Mouse (Mus musculus) T-helper 17 cell (primary cell): ENCODE results near the gene Gm39653.
"Not testable (repeated sequence)": the region's sequence is repeated elsewhere in the genome, so short reads cannot be mapped to it uniquely, and the experiment has no call there.

Source experiments
- in situ Hi-C, 2 experiments: fragments of 300-600 bp; cut with MboI, MseI; formaldehyde crosslinking; loops; 1 replicate in 1 of 2; 2 replicates in 1 of 2; pipeline ENCODE4 v1.15.1; 2025; ENCODE audit warnings: high pct_unique_total_duplicates in 2 of 2

Gm39653 gene

DNA sequence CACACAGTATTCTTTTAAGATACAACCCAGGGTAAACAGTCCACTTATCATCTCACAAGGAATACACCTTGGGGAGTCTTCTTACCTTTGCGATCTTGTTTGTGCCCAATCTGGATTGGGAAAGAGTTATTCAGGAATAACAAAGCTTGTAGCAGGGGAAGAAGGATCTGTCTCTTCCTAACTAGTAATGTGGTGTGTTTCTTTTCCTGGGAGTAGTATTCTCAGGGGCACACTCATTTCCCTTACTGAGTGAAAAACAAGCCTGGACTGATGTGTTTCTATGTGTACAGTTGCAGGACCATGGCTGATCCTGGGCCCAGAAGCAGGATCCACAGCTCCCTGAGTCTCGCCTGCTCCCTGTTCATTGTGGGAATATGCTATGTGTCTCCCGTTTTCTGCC is at the start of gene Gm39653:
Gm39653 (plus strand) TSS at position 301 of the 400 bp plus-strand sequence.
- in situ Hi-C loops, result no loop called here

DNA sequence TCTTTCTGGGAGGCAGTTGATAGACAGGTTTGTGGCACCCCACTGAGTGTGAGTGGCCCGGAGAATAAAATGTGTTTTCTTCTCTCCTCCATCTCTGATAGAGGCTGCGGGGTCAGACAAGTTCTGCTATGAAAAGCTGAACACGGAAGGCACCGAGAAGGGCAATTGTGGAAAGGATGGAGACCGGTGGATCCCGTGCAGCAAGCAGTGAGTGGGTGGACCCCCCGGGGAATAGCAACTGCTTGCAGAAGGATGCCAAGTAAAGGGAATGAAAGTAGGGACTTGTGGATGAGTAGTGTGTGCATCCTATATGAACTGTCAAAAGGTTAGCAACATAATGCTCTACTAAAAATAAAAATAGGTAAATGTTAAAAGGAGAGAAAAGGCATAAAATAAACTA is 49.3 kb upstream of the Gm39653 start:
- in situ Hi-C loops, result no loop called here

DNA sequence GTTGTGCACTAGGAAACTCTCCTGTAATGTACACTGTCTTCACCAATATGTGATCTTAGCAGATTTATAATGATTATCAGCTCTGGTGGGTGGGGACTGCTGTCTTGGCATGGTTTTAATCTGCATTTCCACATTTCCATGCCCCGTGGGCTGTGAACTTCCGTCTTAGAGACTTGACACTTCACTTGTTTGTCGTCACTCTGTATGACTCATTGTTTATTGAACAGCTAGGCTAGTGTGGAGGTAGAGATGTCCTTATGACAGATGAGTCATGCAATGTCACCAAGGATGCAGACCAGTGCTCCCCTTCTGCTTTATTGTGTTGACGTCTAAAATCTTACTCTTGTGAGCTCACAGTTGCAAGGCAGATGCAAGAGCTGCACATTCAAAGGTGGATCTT is 48.7 kb upstream of the Gm39653 start:
- in situ Hi-C loops, result no loop called here

DNA sequence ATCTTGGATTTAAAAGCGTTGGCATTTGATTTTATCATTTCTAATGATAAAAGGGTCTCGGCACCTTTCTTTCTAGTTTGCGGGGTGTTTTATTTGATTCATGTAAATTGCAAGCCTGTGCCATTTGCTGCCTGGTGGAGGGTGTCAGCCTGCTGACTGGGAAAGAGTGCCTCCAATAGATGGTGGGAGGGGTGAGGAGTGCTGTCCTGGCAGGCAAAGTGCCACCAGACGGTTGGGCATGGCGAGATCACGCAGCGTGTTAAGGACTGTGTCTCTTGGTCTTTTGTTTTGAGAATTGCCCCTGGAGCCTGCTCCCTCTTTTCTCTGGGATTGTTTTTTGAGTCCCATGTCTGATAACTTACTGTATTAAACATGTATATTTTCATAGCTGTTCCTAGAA is 43.5 kb upstream of the Gm39653 start:
- in situ Hi-C loops, result loop anchor here in 1 of 2 experiments (10.0 kb wide), 1 partner anchor 1647 kb away; no protein-coding TSS in a partner anchor

DNA sequence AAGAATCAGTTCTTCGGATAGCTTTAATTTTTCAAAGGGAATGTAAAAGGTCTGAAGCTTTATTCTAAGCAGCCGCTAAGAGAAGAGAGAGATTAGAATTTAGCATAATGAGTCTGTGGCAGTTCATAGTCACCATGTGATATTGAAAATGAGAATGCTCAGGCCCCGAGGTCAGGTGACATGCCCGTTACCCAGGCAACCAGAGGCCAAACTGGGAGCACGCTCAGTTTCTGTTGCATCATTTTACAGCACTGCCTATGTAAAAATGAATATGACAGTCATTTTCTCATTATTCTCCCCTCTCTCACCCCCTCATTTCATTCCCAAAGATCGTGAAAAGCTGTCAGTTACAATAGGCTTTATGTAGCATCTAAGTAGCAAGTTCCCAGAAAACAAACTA is 42.3 kb upstream of the Gm39653 start:
- in situ Hi-C loops, result loop anchor here in 1 of 2 experiments (10.0 kb wide), 1 partner anchor 1649 kb away; no protein-coding TSS in a partner anchor

DNA sequence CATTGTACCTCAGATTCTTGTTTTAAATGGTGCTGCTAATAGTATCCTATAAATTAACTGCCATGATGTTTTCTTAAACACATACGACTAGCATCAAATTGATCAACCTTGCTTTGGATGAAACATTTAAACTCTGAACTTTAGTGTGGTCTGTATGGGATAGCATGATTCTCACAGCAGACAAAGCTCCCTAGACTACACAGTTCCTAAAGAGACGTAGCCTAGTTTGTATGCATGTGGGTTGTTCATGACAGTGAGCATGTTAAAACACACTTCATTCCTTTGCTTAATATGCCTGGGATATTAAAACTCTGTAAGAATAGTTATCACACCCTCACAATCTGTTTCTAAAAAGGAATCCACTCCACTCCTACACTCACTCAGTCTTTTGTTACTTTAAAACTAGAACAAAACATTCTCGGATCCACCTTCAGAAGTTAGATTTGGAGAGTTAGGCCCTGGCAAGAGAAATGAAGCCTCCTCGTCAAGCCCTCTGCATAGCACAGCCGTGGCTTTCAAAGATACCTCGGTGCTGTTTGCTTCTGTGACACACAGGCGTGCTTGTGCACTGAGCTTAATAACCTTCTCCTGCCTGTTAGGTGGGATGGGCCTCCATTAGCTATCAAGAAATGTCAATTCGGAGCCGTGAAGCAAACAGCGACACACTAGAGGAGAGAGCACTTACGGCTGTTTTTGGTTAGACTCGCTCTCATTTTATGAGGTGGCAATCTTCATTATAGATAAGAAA is 41.7 kb upstream of the Gm39653 start:
- in situ Hi-C loops, result loop anchor here in 1 of 2 experiments (10.0 kb wide), 1 partner anchor 1649 kb away; no protein-coding TSS in a partner anchor

DNA sequence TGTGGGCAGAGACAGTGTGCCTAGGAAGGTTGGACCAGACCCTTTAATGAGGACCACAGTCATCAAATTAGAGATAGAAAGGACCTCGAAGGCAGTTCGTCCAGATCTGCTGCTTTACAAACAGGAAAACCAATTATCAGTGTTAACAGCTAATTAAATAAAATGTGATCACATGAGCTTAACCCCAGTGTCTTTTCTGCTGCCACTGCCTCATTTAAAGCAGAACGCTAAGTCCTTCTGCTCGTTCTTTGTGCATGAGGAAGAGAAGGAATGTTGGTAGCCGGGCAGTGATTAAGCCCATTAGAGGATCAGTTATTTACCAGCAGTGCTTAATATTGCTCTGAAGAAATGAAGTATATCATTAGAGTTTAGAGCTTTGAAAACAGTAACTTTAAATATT is 39.0 kb upstream of the Gm39653 start:
- in situ Hi-C loops, result loop anchor here in 1 of 2 experiments (10.0 kb wide), 1 partner anchor 1652 kb away; no protein-coding TSS in a partner anchor

DNA sequence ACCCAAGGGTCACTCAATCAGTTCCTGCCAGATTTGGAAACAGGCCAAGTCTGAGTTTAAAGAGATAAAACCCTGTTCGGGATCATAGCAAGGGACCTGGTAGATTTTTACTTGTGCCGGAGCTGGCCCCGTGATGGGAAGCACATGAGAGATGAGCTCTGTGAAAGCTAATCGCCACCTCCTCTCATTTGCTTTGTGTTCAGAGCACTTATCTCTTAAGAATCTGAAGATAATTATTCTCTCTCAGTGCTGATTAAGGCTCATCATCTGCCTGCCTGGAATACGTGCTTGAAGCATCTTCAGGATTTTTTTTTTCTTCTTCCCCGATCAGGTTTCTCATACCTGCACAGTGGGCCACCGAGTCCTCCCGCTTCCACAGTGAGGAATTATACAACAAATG is 36.6 kb upstream of the Gm39653 start:
- in situ Hi-C loops, result loop anchor here in 1 of 2 experiments (10.0 kb wide), 1 partner anchor 1654 kb away; no protein-coding TSS in a partner anchor

DNA sequence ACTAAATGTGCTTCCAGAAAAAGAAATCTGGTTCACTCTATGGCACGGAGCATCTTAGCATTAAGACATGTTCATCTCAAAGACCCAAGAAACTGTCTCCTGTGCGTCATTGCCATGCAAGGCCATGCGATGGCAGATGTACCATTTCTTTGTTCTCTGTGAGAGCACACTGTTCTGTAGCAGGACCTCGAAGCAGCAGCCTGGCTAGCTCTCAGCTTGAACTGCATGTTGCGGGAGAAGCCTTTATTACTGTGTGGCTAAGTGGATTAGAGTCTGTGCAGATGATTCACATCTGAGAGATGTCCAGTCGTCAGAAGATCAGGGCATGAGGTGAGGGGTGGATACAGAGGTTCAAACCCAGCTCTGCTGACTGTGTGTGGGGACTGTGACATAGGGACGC is 28.9 kb upstream of the Gm39653 start:
- in situ Hi-C loops, result no loop called here

DNA sequence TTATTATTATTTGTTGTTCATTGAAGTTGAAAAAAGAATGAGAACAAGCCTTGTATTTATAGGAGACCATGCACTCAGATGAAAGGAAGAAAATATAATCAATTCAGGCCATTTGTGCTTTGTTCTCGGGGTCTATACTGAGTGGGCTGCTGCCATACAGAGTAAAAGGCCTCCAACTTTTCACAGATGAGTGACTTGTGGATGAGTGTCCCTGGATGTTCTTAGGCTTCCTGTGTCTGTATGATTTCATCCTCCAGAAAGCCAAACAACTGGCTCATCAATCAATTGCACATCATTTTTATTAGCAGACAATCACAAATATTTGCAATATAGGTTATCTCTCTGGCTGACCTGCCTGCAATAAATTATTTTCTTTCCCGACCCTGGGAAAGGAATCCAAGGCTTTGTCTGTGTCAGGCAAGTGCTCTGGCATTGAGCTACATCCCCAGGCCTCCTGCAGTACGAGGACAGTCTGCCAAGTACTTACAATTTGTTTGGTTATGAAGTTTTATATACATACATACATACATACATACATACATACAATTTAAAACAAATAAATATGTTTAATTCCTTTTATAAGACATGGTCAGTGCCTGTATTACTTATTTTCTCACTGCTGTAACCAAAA is 11.8 kb upstream of the Gm39653 start:
- in situ Hi-C loops, result no loop called here

DNA sequence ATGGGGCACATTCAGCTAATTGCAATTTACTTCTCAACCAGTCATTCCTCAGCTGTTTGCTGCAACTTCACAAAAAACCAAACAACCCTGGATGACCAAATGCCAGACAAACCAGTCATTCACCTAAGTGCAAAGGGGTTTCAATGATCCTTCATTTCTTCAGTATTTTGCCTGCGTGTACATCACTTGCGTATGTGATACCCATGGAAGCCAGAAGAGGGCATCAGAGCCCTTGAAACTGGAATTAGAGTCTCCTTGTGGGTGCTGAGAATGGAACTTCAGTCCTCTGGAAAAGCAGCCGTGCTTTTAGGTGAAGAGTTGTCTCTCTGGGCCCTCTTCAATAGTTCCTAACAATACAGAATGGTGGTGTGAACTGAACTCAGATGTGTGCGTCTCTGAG is 6.2 kb upstream of the Gm39653 start:
- in situ Hi-C loops, result no loop called here

DNA sequence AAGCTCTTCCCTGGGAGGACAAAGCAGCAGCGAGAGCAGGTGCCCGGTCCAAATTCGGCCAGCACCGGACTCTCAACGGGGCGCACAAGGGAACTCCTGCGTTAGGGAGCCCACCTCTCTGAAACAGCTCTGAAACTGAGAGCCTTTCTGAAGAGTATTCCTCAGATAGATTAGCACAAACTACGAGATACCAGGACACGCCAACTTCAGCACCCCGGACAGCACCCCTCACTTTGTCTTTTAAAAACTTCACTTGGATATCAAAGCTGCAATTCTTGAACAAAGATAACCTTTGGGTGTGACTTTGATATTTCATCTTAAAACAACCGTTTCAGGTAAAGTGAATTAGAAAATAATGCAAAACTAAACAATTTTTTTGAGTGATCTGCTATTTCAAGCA is 1.2 kb upstream of the Gm39653 start:
- in situ Hi-C loops, result no loop called here

DNA sequence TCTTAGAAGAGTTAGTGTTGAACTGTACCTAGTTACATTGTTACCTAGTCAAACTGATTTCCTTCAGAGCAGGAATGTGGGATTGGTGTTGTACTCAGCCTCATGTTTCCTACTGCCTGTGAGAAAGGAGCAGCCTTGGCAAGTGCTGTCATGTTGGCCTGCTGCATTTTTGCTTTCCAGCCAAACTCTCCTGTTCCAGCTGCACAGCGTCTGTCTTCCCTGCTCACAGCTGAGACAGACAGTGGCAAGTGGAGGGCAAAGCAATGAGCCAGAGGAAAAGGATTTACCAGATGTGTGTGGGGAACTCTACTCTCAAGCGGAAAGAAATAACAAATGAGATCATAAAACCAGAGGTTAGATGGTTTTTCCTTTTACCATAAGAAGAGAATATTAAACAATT is 12.4 kb downstream of the Gm39653 start:
- in situ Hi-C loops, result no loop called here

DNA sequence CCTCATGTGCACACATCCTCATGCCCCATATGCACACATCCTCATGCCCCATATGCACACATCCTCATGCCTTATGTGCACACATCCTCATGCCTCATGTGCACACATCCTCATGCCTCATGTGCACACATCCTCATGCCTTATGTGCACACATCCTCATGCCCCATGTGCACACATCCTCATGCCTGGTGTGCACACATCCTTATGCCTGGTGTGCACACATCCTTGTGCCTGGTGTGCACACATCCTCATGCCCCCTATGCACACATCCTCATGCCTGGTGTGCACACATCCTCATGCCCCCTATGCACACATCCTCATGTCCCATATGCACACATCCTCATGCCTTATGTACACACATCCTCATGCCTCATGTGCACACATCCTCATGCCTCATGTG is 14.6 kb downstream of the Gm39653 start:
- in situ Hi-C loops, result not testable (repeated sequence)

DNA sequence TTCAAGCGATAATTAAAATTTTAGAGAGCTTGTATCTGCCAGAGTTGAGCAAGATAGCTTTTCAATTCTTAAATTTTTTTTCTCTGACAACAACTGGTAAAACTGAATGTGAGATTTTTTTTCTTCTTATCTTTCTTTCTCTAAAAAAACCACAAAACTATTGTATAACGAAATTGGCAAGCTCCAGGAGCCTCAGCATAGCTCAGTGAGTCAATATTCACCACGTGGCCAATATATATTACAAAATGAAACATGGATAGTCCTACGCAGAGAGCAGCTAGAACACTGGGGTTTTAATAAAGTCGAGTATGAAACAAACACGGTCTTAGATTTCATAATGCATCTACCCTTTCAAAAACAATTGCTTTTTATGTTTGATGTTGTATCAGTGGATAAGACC is 24.2 kb downstream of the Gm39653 start:
- in situ Hi-C loops, result no loop called here

DNA sequence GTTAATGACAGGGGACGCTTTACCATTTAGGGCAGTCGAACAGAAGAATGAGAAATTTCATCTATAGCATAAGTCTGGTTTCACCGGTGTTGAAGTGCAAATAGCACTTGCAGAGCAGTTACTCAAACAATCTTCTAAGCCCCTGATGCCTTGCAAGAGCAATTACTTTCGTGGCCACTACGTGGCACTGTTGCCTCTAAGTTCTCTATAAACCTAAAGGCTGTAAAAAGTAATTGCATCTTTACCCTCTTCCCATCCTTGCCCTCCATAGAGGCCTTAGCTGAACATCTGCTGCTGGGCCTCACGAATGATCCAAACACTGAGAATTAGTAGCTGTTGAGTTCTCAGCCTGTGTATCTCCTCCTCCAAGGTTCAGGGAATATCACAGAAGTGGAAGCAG is 42.2 kb downstream of the Gm39653 start:
- in situ Hi-C loops, result loop anchor here (5.0 to 25.0 kb wide), 3 partner anchors 1059 to 1354 kb away; no protein-coding TSS in a partner anchor

DNA sequence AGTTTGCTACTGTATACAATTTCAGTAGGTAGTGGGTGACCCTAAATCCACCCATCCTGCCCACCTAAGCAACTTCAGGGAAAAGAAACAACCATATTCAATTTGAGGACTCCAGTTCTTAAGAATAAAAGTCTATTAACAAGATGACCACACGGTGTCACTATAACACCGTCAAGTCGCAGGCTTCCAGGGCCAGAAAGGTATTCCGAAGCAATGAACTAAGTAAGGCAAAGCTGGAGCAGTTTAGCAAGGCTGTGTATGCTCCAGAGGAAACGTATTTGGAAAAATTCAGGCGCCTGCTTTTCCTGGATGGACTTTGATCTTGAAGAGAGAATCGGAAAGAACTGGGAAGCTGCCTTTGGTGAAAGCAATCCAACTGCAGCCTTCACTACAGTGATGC is 43.8 kb downstream of the Gm39653 start:
- in situ Hi-C loops, result loop anchor here (5.0 to 25.0 kb wide), 3 partner anchors 1058 to 1353 kb away; no protein-coding TSS in a partner anchor

DNA sequence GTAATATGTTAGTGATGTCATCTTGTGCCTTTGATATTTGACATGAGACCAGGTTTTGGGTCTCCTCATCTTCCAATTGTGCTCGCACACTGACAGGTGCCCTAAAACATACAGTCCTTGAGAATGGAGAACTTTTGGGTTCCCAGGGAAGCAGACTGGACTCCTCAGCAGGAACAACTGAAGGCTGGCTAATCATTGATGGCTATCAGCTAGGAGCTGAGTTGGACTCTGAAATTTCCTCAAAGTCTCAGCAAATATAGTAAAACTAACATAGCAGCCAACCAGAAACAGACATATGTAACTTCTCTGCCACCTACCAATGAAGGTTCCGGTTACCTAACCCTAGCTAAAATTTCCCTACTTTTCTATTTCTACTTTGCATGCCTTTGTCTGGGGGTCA is 50.3 kb downstream of the Gm39653 start:
- in situ Hi-C loops, result loop anchor here (10.0 to 25.0 kb wide), 4 partner anchors 289 to 1346 kb away; no protein-coding TSS in a partner anchor

DNA sequence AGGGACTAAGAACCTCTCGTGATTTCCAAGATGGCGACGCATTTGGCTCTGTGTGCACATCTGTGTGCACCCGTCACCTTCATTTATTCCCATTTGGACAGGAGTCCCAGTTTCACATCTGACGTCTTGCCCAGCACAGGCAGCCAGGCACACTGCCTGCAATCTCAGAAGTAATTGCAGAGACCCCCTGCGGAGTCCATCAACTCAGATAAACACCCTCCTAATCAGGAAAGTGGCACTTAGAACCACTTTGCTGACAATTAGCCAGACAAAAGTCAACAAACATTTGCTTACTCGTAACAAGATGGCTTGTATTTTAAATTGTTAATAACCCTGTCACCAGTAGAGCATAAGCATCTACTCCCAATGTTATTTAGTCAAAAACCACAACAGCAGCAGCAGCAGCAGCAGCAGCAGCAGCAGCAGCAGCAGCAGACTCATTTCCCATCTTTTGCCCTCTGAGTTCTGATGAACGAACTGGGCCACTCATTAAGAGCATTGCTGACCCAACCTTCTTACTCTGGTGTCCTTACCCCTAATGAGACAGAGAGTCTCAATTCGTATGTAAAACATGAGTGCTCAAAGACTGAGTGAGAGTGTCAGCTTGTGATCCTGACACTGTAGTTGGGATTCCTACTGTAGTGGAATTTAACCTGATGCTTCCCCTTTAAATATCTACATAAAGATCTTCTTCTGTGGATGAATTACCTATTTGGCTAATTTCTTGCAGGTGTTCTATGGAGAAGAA is 51.6 kb downstream of the Gm39653 start:
- in situ Hi-C loops, result loop anchor here (10.0 to 25.0 kb wide), 4 partner anchors 287 to 1345 kb away; no protein-coding TSS in a partner anchor

DNA sequence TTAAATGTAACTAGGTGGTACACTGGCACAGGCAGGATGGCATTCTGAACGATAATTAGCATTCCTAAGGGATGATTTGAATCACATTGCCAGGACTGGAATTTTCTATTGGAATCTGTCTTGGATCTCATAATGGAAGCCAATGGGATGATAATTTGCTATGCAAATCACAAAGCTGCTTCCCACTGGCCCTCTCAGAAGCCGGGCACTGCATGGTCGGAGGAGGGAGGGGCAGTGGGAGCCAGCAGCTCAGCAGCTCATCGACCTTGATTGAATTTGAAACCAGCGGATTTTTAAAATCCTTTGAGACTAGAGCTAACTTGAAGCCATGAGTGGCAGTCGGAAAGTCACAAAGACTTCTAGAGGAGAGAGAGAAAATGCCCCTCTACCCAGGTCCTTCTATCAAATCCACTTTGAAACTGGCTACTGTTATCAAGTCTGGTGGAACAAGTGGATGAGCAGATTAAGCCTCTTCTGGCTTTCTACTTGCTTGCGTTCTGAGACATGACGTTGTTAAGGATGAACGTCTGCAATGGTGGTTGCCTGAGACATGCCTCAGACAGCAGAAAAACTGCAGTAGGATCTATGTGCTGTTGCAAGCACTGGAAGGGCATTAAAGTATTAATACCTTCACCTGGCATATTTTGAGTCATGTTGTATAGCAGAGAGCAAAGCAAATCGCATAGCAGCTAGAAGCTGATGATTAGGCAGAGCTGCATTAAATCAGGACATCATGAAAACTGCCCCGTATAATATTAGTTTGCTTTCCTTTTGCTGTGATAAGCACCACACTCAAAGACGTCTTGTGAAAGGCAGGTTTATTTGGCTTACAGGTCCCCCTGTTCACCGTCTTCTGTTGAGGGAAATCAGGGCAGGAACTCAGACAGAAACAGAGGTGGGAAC is 52.4 kb downstream of the Gm39653 start:
- in situ Hi-C loops, result loop anchor here (10.0 to 25.0 kb wide), 4 partner anchors 287 to 1344 kb away; no protein-coding TSS in a partner anchor

DNA sequence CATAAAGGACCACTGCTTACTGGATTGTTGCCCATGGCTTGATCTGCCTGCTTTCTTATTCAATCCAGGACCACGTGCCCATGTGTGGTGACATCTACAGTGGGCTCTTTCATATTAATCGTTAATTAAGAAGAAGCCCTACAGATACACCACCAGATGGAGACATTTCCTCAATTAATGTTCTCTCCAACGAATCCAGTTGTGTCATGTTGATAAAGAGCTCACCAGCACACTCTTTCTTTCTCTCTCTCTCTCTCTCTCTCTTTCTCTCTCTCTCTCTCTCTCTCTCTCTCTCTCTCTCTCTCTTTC is 53.0 kb downstream of the Gm39653 start:
- in situ Hi-C loops, result loop anchor here (10.0 to 25.0 kb wide), 4 partner anchors 286 to 1343 kb away; no protein-coding TSS in a partner anchor
